Mouse (Mus musculus): Measurements from ENCODE around the gene Pla2g2c.

- TF ChIP-seq TCF3 (IDR thresholded peaks at IDR 0.05; ENCODE audit: insufficient read length, low read depth) (no peak), POLR2AphosphoS2 (IDR thresholded peaks at IDR 0.05; ENCODE audit: insufficient read length, low read depth) (no peak), TCF12 (IDR thresholded peaks at IDR 0.05; ENCODE audit: insufficient read depth, poor library complexity, severe bottlenecking) (no peak), POLR2A (IDR thresholded peaks at IDR 0.05; ENCODE audit: insufficient read length, low read depth) (no peak), CEBPB (IDR thresholded peaks at IDR 0.05; ENCODE audit: insufficient read depth, poor library complexity, severe bottlenecking) (no peak), E2F4 (IDR thresholded peaks at IDR 0.05; ENCODE audit: insufficient read depth) (no peak), MAX (IDR thresholded peaks at IDR 0.05; ENCODE audit: low read depth) (no peak)
These were observed 28.0 kb downstream of the Pla2g2c start for GRCm38 (mm10) chr4:138752603-138753002.
